Mouse (Mus musculus) MEL-GATA-1-ER (cell line): ENCODE data around the gene Csnk1g1.
A peak's percentile ranks its signal among the peaks of the same experiment; 100 is the strongest.

Source experiments
- DNase-seq: peaks from one replicate; pipeline ENCODE4 v3.0.0-alpha.2; 2012; ENCODE audit warnings: low read depth; ENCODE audit errors: extremely low read depth

Csnk1g1 gene

DNA sequence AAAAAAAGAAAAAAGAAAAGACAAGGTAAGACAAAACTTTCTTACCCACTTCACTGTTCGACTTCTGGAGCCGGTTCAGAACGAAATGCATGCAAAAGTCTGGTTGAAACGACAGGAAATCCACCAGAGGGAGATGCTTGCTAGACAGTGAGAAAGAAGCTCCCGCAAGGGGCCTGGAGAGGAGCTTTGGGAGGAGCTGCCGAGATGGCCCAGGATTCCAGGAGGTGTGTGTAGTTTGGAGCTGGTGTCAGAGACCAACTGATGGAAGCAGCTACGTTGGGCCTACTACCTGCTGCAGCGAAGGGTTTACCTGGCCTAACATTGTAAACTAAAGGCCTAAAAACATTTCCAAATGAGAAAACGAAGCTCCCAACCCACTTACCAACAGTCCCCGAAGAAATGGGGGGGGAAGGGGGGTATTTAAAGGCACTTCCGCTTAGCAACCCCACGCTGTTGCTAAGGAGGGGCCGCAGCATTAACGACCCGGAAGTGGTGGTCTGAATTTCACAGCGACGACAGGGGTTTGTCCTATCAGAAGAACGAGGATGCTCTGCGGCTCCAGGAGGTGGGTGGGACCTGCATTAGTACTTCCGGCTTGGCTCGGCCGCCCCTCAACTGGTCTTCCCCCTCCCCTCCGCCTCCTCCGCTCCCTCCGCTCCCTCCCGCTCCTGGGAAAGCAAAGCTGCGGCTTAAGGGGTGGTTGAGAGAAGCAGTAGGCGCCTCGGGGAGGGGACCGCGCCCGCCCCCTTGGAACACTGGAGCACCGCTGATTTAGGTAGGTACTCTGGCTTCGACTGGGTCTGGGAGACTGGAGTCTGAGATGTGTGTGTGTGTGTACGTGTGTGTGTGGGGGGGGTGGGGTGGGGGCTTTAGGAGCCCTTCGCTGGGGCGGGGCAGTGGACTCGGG lies at the start of gene Csnk1g1, which contains the start of gene Trip4:
Csnk1g1 (plus strand) TSS at position 531 of the 907 bp plus-strand sequence.
Trip4 (minus strand) TSS at position 401 of the 907 bp plus-strand sequence.
- peak; percentile 96 for DNase-seq

GRCm38 (mm10) chr9:65859656-65860055 lies 49.1 kb upstream of the Csnk1g1 start:
- no peak for DNase-seq

- peak; percentile 88 for DNase-seq
Measured at GRCm38 (mm10) chr9:65884564-65885315, 24.0 kb upstream of the Csnk1g1 start.

DNA sequence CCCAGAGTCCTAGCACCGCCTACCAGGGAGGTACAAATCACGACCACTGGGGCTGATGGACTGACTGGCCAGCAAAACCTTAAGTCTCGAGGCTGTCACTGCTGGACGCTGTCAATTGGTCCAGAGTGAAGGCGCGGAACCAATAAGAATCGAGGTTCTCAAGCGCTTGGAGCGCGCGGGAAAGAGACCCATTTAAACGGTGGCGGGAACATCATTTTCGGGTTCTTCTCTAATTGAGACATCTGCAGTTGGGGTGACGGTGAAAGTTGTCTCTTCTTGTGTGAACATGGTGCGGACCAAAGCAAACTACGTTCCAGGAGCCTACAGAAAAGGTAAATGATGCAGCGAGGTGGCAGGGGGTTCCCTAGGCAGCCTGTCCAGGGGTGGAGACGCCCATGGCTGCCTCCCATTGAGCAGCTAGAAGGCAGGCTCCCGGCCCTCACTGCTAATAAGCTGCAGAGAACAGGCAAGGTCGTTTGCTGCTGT lies 18.5 kb upstream of the Csnk1g1 start, which contains the start of gene Pclaf:
Pclaf (plus strand) TSS at position 95 of the 486 bp plus-strand sequence.
- peak; percentile 92 for DNase-seq

GRCm38 (mm10) chr9:65891126-65891525 lies 17.6 kb upstream of the Csnk1g1 start:
- peak; percentile 47 for DNase-seq

- DNase-seq, result no peak
Measured at GRCm38 (mm10) chr9:65896977-65897376, 11.7 kb upstream of the Csnk1g1 start.

DNA sequence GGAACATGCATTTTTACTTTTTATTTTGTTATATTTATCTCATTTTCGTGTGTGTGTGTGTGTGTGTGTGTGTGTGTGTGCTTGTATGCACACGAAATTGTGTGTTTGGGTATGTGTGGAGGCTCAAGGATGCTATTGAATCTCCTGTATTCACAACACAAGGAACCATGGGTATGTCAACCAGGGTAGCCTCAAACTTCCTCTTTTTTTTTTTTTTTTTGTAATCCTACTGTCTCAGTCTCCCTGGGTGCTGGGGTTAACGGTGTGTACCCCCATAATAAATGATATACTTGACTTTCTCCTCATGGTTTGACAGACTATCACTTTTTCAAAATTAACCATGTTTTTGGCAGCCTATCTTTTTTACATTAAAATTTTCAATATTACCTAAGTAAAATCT lies 5.8 kb upstream of the Csnk1g1 start:
- DNase-seq, result no peak

GRCm38 (mm10) chr9:65903419-65903818 lies 5.3 kb upstream of the Csnk1g1 start:
- no peak for DNase-seq

GRCm38 (mm10) chr9:65909301-65909801 lies 627 bp downstream of the Csnk1g1 start:
- peak; percentile 59 for DNase-seq

DNA sequence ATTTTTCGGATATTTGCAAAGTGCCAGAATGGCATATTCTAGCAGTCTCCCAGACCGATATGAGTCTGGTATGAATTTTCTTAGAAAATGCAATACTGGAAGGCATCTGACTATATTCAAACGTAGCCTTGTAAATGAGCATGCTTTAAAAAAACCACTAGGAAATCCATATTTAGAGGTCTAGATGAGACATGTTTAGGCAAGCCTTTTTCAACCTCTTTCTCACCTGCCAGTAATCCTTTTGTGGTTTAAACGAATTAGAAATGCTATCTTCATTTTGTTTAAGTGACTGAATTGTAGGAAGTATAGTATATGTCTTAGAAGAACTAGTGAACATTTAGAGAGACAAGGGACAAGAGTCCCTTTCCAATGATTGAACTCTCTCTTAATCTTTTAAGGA lies 1.1 kb downstream of the Csnk1g1 start:
- DNase-seq, result peak; percentile 24

DNA sequence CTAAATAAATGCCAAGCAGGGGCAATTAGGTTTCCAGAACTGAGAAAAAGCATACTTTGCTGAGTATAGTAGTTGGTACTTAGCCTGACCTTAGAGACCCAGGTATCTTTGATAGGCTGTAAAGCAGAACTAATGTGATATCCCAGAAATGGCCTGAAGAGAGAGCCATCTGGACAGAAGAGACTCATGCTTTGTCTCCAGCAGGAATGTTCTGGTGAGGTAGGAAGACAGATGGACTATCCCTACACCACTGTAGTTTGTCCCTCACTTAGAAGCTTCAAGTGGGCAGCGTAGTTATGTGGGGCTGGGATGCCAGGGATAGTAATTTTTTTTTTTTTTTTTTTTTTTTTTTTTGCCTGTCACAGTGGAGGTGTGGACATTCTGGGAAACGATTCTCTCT lies 5.3 kb downstream of the Csnk1g1 start:
- no peak for DNase-seq

DNA sequence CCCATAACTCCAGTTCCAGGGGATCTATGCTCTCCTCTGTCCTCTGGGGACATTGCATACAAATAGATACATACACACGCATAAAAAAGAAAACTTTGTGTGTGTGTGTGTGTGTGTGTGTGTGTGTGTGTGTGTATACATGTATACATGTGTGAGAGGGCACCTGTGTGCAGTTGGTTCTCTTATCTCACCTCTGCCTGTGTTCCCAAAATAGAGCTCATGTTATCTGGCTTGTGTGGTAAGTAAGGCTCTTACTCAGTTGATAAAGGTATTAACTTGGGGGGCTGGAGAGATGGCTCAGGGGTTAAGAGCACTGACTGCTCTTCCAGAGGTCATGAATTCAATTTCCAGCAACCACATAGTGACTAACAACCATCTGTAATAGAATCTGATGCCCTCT lies 8.3 kb downstream of the Csnk1g1 start:
- no peak for DNase-seq

DNA sequence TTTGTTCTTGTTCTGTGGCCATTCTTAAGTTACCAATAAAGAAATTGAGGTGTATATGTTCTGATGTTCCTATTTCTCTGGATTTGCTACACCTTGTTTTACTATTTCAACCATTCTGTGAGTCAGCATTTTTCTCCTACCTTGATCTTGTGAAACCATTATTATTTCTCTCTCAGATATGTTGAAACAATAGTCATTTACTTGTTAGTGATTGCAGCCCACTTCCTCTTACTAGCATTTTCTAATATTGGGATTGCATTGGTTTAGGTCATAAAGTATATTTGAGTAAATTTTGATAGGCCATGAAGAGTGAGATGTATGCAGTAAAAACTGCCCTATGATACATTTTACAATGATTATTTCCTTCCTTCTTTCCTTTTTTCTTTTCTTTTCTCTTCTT lies 19.7 kb downstream of the Csnk1g1 start:
- DNase-seq, result no peak

- DNase-seq, result no peak
Measured at GRCm38 (mm10) chr9:65929826-65930225, 21.1 kb downstream of the Csnk1g1 start.

DNA sequence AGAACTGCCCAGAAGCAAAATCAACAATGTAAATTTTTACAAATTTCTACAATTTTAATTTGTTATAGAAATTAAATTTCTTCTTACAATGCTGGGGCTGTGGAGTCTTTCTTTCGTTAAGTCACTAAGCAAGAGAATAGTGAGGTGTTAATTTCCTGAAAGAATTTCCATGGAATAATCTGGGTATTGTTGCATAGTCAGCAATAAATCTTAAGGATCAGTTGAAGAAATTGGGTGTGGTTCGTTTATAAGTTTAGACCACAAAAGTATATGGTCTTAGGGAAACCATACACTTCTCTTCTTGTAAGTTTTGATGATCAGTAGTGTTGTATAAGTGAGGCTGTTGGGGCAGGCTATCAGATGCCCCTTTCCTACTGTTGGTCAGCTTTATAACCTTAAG lies 28.8 kb downstream of the Csnk1g1 start:
- DNase-seq, result no peak

DNA sequence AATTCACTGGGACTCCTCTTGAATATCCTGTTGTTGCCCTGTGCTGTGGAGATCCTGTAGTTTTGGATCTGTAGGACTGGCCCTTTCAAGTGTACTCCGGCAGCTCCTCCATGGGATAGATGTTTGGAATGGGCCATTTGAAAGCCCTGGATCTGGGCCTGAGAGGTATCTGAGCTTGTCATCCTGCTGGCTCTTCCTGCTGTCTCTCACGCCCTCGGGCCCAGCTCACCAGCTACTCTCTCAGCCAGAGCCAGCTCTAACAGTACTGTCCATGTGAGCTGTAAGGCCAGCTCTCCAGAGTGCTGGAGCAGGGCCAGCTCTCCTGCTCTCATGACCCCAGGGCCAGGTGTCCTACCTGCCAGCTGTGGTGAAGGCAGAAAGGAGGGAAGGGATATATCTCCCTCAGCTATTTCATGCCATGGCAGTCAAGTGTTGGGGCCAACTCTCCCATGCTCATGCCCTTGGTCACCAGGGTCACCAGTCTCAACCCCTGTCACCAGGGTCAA lies 42.4 kb downstream of the Csnk1g1 start:
- DNase-seq, result no peak

DNA sequence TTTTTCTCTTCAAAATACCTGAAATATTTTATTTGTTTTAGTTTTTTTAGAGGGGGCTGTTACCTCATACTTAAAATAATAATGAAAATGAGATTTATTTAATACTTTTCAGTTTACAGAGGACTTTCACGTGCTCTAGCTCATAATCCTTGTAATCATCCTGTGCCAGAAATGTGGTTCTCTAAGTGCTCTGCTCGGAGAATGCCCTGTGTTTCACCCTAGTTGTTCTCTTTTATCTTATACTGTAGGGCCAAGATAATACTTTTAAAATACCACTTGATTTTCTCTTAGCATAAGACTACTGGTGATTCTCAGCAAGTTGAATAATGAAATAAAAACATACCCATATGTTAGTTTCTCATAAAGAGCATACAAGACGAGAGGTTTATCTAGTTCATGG lies 61.3 kb downstream of the Csnk1g1 start:
- no peak for DNase-seq

GRCm38 (mm10) chr9:65973206-65973605 lies 64.5 kb downstream of the Csnk1g1 start:
- DNase-seq, result no peak

GRCm38 (mm10) chr9:65975886-65976285 lies 67.2 kb downstream of the Csnk1g1 start:
- no peak for DNase-seq

- peak; percentile 19 for DNase-seq
Measured at GRCm38 (mm10) chr9:65982841-65983240, 74.1 kb downstream of the Csnk1g1 start.

GRCm38 (mm10) chr9:65987021-65987420 lies 78.3 kb downstream of the Csnk1g1 start:
- DNase-seq, result no peak
